Comparison of ENCODE assay signal across 14 mouse cellular contexts in the genomic region with DNA sequence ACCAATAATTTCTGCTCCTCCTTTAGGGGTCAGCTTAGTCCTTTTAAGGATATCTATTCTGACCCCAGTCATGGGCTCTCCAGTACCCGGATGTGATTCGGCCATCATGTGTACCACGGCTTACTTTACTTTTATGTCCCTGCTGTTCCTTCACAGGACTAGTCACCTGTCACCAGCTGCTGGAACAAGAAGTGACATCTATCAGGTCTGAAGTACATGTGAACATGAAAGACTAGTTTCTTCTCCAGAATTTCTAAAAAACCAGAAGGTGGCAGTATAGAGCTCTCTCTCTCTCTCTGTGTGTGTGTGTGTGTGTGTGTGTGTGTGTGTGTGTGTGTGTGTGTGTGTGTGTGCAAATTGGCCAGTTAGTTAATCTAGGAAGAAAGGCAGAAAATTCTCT. TPM values are rescaled to one million over a fixed set of nuclear protein-coding genes. Genes with fewer than 3 reads are reported as not detected.
DNase-seq lines count a peak whose midpoint lies in the region; ATAC-seq lines count a peak whose summit lies in the region.
"Had no signal": no experiment of that assay in that cellular context is flagged by ENCODE, and none has a peak within 500 bp of the region (broad histone marks: within the 10 kb centered on the region; RNA-seq: fewer than 3 reads in every experiment).

No protein-coding gene starts in this region.

- no peak overlapping the region for H3K4me3 ChIP-seq in forebrain, embryonic 14.5 days (ENCODE audit: low read depth, low read length)
- H3K4me3 ChIP-seq in forebrain, embryonic 11.5 days (ENCODE audit: low read depth, low read length), result no peak overlapping the region
- no peak overlapping the region for H3K4me3 ChIP-seq in kidney, embryonic 14.5 days (ENCODE audit: low read length)
- H3K4me3 ChIP-seq: erythroblast, embryonic 14.5 days had no signal

- no peaks in the 10 kb centered on the region for H3K9me3 ChIP-seq in forebrain, embryonic 14.5 days (replicated peaks; ENCODE audit: control insufficient read depth, low read length)
- no peaks in the 10 kb centered on the region for H3K9me3 ChIP-seq in forebrain, embryonic 11.5 days (ENCODE audit: control insufficient read depth, low read length)
- H3K9me3 ChIP-seq in kidney, embryonic 14.5 days (ENCODE audit: control insufficient read depth, low read length), result no peaks in the 10 kb centered on the region

- peak; percentile 48 for DNase-seq in forebrain, embryonic 14.5 days (ENCODE audit: low spot score)
- DNase-seq in forebrain, embryonic 11.5 days (ENCODE audit: low spot score), result no peak
- DNase-seq in kidney, postnatal 4 days, result peak; percentile 26 to 33
- peak; percentile 60 for DNase-seq in CD4-positive helper T cell, adult 2 months (ENCODE audit: low read depth, low spot score)
- peak; percentile 26 for DNase-seq in forelimb bud, embryonic 11.5 days (ENCODE audit: low read depth, low spot score)
- DNase-seq in thymus, postnatal 0 days (ENCODE audit: low spot score), result no peak
- no peak for DNase-seq in cerebellum, adult 9-10 months
- DNase-seq: cerebellum, adult 9-11 months; layer of hippocampus, postnatal 36 days; thymus, adult 18-20 months had no signal

- H3K27ac ChIP-seq in forebrain, embryonic 14.5 days (ENCODE audit: low read depth, low read length), result no peak overlapping the region
- no peak overlapping the region for H3K27ac ChIP-seq in forebrain, embryonic 11.5 days (ENCODE audit: low read depth, low read length)
- H3K27ac ChIP-seq in kidney, embryonic 14.5 days (ENCODE audit: low read depth, low read length), result no peak overlapping the region

- no peaks in the 10 kb centered on the region for H3K36me3 ChIP-seq in forebrain, embryonic 14.5 days (ENCODE audit: control insufficient read depth, insufficient read depth, low read length)
- no peaks in the 10 kb centered on the region for H3K36me3 ChIP-seq in forebrain, embryonic 11.5 days (ENCODE audit: control insufficient read depth, insufficient read depth, low read length)
- H3K36me3 ChIP-seq in kidney, embryonic 14.5 days (ENCODE audit: control insufficient read depth, insufficient read depth, low read length), result no peaks in the 10 kb centered on the region

- no peaks in the 10 kb centered on the region for H3K4me1 ChIP-seq in forebrain, embryonic 14.5 days (ENCODE audit: control insufficient read depth, insufficient read depth, low read length)
- H3K4me1 ChIP-seq in forebrain, embryonic 11.5 days (replicated peaks; ENCODE audit: control insufficient read depth, insufficient read depth, low read length), result no peaks in the 10 kb centered on the region
- H3K4me1 ChIP-seq in kidney, embryonic 14.5 days (ENCODE audit: control insufficient read depth, insufficient read depth, low read length), result peaks cover 5% of the 10 kb centered on the region; the same call in 1 of the 2 replicates

- no peak for ATAC-seq in forebrain, embryonic 14.5 days
- ATAC-seq in forebrain, embryonic 11.5 days (replicated peaks; ENCODE audit: low FRiP score), result no peak
- no peak for ATAC-seq in kidney, embryonic 14.5 days (ENCODE audit: low FRiP score, low TSS enrichment)

- H3K27me3 ChIP-seq in forebrain, embryonic 14.5 days (replicated peaks; ENCODE audit: control insufficient read depth, insufficient read depth, low read length), result no peaks in the 10 kb centered on the region
- no peaks in the 10 kb centered on the region for H3K27me3 ChIP-seq in forebrain, embryonic 11.5 days (ENCODE audit: control insufficient read depth, insufficient read depth, low read length)
- no peaks in the 10 kb centered on the region for H3K27me3 ChIP-seq in kidney, embryonic 14.5 days (ENCODE audit: control insufficient read depth, insufficient read depth, low read length)

- 94% methylated on average over 3 of the region's 3 CpGs for WGBS in forebrain, embryonic 14.5 days
- WGBS in forebrain, embryonic 11.5 days, result 89% methylated on average over 3 of the region's 3 CpGs
- 66% methylated on average over 3 of the region's 3 CpGs for WGBS in kidney, embryonic 14.5 days

- H3K4me2 ChIP-seq in forebrain, embryonic 14.5 days (ENCODE audit: low read length), result no peak overlapping the region
- no peak overlapping the region for H3K4me2 ChIP-seq in forebrain, embryonic 11.5 days (ENCODE audit: low read depth, low read length, severe bottlenecking)
- H3K4me2 ChIP-seq in kidney, embryonic 14.5 days (replicated peaks; ENCODE audit: low read depth, low read length), result no peak overlapping the region

- H3K9ac ChIP-seq in forebrain, embryonic 14.5 days (ENCODE audit: low read length), result no peak overlapping the region
- H3K9ac ChIP-seq in forebrain, embryonic 11.5 days (ENCODE audit: low read length), result no peak overlapping the region
- H3K9ac ChIP-seq in kidney, embryonic 14.5 days (ENCODE audit: low read depth, low read length), result no peak overlapping the region

RNA-seq across cellular contexts. Expression of a gene that starts 20.4 kb away (rescaled TPM):
- polyA plus RNA-seq in forebrain, embryonic 14.5 days (2014; fragmentation: Nextera tagmentation; extraction: Ambion mirVana), result 0.47 and 0.57 TPM in 2 replicates
- polyA plus RNA-seq in forebrain, embryonic 11.5 days (2014; fragmentation: Nextera tagmentation; extraction: Ambion mirVana), result 0.16 and 0.44 TPM in 2 replicates
- 18.6 and 20.4 TPM in 2 replicates for polyA plus RNA-seq in kidney, embryonic 14.5 days (2014; fragmentation: Nextera tagmentation; extraction: Ambion mirVana)
- 6.9 and 8.0 TPM in 2 replicates for polyA plus RNA-seq in thymus, postnatal 0 days (2015; fragmentation: Nextera tagmentation; extraction: Ambion mirVana)
- polyA plus RNA-seq: erythroblast, embryonic 14.5 days had no signal

RNA-seq across cellular contexts. Expression of a gene that starts 22.9 kb away (rescaled TPM):
- 0.14 and 0.96 TPM in 2 replicates for polyA plus RNA-seq in forebrain, embryonic 14.5 days (2014; fragmentation: Nextera tagmentation; extraction: Ambion mirVana)
- 0.16 TPM in 1 of 2 replicates, not detected in the other for polyA plus RNA-seq in forebrain, embryonic 11.5 days (2014; fragmentation: Nextera tagmentation; extraction: Ambion mirVana)
- polyA plus RNA-seq in kidney, embryonic 14.5 days (2014; fragmentation: Nextera tagmentation; extraction: Ambion mirVana), result 0.46 TPM in 1 of 2 replicates, not detected in the other
- polyA plus RNA-seq in thymus, postnatal 0 days (2015; fragmentation: Nextera tagmentation; extraction: Ambion mirVana), result 0.18 and 0.44 TPM in 2 replicates
- polyA plus RNA-seq: erythroblast, embryonic 14.5 days had no signal

RNA-seq across cellular contexts. Expression of a gene that starts 46.8 kb away (rescaled TPM):
- not detected in 2 replicates for polyA plus RNA-seq in forebrain, embryonic 14.5 days (2014; fragmentation: Nextera tagmentation; extraction: Ambion mirVana)
- 0.16 TPM in 1 of 2 replicates, not detected in the other for polyA plus RNA-seq in forebrain, embryonic 11.5 days (2014; fragmentation: Nextera tagmentation; extraction: Ambion mirVana)
- polyA plus RNA-seq in kidney, embryonic 14.5 days (2014; fragmentation: Nextera tagmentation; extraction: Ambion mirVana), result 0.11 and 0.12 TPM in 2 replicates
- polyA plus RNA-seq in thymus, postnatal 0 days (2015; fragmentation: Nextera tagmentation; extraction: Ambion mirVana), result not detected in 2 replicates
- polyA plus RNA-seq: erythroblast, embryonic 14.5 days; hindbrain, embryonic 11.5 days; liver, embryonic 16.5 days had no signal

Comparison
In these comparisons a context has a peak if more than half of its experiments do, and no peak if none do; other contexts are left out.
1. DNase-seq: peak in forebrain, embryonic 14.5 days (single experiment), kidney, postnatal 4 days (2 of 2), CD4-positive helper T cell, adult 2 months (single experiment) and forelimb bud, embryonic 11.5 days (single experiment); none in forebrain, embryonic 11.5 days (single experiment), thymus, postnatal 0 days (single experiment) and cerebellum, adult 9-10 months (single experiment).